Mouse (Mus musculus): Measurements from ENCODE around the gene Sdk1. TPM values are rescaled to one million over a fixed set of nuclear protein-coding genes. Genes with fewer than 3 reads are reported as not detected.

Gene Sdk1
- total RNA-seq, 2 experiments from 2014 or later: 6.2 to 6.3 TPM

Other genes with a start within 250 kb of the Sdk1 start
- gene Card11, start 240.9 kb upstream of the Sdk1 start, total RNA-seq (2021): under 1 TPM in 1 of 2 experiments, not detected in 1; 0.13 TPM